Mouse (Mus musculus) inflammation-experienced regulatory T-cells, adult 6 months (primary cell): Measurements from ENCODE around the gene Ext2. TPM values are rescaled to one million over a fixed set of nuclear protein-coding genes. Genes with fewer than 3 reads are reported as not detected.

Source experiments
- ATAC-seq: one replicate; pipeline ENCODE4 v1.8.0; 2017
- polyA plus RNA-seq, 3 experiments: library from polyadenylated mRNA; unstranded; fragments of 100-300 nt; shearing (Covaris generic); gene quantifications; one replicate each; pipeline ENCODE4 v1.2.1; 2017

Ext2 gene
- polyA plus RNA-seq, 3 experiments from 2014 or later = 9.6 to 13.7 (median 12.9) TPM

DNA sequence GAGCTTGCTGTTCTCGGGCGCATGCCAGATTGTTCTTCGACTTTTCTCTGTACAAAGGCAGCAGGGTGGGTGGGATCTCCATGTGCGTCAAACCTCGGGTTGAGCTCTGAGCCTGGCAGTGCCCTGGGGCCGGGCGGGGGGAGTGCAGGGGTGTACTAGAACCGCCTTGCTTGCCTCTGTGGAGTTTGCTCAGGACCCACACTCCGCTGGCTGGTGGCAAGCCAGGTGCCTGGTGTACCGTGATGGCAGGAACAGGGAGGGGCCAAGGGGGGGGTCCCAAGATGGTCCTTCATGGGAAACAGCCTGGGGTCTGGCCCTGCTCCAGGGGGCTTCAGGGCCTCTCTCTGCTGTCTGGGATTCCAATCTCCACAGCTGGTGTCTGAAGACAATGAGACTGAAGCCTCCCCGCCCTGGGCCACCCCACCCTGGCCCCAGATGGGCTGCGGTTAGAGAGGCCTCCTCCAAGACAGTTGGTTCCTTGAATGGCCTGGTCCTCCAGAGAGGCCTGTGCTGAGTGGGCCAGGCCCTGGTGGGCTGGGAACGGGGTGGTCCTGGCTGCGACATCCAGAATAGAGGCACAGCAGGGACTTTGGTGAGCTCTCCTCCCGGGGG is 150.7 kb downstream of the Ext2 start:
- no peak for ATAC-seq

DNA sequence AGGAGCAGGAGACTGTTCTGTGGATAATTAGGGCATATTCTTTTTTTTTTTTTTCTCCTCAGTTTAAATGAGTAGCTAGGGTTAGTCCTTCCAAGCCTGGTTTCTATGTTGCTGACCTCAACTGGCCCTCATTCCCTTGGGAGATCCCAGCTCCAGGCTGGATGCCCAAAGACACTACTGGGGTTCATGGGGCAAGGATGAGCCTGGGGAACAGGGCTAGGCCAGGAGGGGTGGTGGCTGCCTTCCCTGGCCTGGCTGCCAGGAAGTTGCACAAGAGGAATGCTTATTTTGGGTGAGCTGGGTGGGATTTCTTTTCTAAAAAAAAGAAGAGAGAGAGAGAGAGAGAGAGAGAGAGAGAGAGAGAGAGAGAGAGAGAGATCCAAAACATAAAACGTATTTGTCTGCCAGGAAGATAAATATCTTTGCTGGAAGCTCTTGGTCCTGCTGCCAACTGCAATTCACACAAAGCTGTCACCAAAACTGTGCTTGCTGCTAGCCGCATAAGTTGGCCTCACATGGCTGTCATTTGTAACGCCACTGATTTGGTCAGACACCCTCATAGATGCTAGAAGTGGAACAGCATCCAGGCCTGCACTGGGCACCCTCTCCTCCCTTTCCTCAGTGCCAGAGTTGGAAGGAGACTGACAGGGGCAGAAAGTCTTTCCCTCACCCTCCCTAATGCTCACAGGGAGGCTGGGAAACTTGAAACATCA is 156.1 kb downstream of the Ext2 start:
- ATAC-seq = no peak

DNA sequence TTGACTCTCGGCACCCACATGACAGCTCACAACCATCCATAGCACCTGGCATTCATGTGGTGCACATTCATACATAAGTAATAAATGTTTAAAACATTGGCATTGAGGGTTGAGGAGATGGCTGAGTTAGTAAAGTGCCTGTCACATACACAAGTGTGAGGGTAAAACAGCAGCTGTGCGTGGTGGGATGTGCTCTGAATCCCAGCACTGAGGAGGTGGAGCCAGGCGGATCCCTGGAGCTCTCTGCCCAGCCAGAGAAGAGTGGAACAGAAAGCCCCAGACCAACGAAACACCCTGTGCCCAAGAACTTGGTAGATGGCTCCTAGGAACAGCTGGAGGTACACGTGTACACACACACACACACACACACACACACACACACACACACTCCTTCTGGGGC is 156.9 kb downstream of the Ext2 start:
- no peak for ATAC-seq

DNA sequence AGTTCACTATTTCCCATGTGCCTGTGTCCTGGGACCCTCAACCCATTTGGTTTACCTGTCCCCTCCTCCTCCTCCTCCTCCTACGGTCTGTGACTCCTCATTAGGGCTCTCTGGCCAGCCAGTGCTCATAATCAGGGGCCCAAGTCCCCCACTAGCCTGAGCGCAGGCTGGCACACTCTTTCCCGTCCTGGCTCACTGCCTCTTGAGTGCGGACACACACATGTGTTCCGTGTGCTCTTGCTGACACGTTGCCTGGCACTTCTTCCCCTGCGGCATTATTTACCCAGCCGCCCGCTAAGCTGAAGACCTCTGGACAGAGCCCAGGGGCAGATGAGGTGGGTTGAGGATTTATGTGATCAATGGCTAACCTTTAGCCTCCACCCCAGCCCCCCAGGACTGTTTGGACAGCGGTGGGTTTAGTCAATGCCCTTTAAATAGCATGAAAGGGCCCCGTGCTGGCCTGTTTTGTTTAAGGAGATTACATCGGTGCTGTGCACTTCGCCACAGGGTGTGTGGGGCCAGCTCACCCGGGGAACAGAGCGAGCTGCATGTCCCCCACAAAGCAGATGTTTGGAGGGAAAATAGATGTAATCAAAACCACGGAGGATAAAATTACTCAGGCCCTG is 160.0 kb downstream of the Ext2 start:
- no peak for ATAC-seq

DNA sequence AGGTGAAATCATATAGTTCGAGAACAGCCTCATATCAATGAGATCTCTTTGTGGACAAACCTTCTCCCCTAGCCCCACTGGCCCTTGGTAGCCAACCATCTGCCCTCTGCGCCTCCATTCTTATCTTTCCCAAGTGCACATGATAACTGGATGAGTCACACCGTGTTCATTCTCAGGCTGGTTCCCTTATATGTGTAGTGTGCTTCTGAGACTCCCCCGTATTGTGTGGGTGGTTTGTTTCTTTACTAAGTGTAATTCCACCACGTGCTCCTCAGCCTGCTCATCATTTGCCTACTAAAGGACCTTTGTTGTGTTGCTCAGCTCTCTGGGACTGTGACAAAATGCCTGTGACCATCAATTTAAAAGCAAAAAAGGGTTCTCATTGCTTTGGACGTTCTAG is 161.3 kb downstream of the Ext2 start:
- ATAC-seq = no peak

- no peak for ATAC-seq
Observed at GRCm38 (mm10) chr2:93659705-93660308, 162.6 kb downstream of the Ext2 start.

- no peak for ATAC-seq
Observed at GRCm38 (mm10) chr2:93659004-93659403, 163.4 kb downstream of the Ext2 start.

- ATAC-seq = no peak
Observed at GRCm38 (mm10) chr2:93654336-93655055, 167.9 kb downstream of the Ext2 start.

GRCm38 (mm10) chr2:93649243-93649870 is 173.0 kb downstream of the Ext2 start:
- ATAC-seq = no peak

DNA sequence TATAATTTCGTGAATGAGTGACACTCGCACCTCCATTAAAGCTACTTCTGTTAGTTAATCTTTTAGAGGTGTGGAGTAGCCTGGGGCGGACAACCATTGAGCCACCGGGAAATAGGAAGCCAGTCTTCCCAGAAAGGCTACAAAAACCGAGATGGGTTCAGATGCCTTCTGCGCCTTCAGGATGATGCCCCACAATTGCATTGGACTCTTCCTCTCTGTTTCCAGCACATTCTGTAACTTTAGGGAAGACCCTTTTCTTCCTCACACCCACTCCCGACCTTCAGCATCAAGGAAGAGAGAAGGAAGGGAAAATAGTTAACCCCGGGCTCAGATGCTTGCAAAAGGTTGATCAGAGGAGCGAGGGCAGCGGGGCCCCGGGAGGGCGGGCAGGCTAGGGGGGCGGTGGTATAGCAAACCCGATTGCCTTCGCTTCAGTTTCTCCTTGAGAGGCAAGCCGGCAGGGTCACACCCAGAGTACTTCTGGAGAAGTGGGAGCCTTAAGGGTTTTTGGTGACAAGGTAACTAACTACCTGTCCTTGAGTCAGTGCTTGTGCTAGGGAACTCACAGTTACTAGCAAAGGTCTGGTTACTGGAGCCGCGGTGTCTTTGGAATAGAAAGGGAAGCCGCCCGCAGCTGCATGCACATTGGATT is 174.3 kb downstream of the Ext2 start:
- ATAC-seq = no peak

GRCm38 (mm10) chr2:93647051-93647923 is 175.1 kb downstream of the Ext2 start:
- no peak for ATAC-seq

DNA sequence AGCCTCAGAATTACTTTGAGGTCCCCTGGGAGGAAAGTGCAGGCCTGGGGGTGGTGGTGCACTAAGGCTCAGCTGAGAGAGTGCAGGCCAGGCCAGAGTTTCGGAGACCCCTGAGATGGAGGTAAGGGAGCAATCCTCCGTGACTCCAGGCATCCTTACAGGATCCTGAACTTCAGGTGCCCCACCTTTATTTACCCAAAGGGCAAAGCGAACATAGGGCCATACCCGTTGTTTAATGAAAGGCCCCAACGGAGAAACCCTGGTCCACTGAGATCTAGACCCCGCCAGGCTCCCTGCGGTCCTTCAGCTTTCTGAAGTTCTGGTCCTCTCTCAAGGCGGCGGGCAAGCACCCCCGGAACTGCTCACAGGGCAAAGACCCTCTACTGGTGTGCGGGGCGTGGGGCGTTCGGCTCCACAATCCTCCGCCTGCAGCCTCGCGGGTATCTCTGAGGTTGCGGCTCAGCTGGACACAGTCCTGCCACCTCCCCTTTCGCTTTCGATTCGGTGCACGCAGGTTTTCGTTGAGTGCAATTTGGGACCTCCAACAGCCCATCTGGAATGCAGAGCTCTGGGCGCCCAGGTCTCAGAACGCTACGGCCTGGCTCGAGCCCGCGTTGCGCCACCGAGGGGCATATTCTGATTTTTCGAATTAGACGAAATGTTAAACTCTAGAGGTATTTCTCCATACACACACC is 176.6 kb downstream of the Ext2 start:
- ATAC-seq = no peak

- no peak for ATAC-seq
Observed at GRCm38 (mm10) chr2:93645197-93645596, 177.2 kb downstream of the Ext2 start.

DNA sequence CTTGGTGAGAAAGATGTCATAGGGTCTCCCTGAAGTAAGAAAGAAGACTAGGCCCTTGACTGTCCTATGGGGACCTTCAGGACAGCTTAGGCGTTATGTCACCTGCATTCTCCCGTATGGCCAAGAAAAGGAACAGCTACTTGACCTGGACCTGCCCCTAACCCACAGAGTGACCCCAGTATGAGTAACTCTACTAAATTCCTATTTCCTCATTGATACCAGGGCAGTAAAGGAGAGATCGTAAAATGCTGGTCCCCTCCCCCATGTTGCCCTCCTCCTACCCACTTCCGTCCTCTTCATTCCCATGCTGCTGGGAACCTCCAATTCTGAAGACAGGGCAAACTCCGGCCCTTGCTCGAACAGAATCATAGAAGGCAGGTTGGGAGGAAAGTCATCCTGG is 177.6 kb downstream of the Ext2 start:
- no peak for ATAC-seq

DNA sequence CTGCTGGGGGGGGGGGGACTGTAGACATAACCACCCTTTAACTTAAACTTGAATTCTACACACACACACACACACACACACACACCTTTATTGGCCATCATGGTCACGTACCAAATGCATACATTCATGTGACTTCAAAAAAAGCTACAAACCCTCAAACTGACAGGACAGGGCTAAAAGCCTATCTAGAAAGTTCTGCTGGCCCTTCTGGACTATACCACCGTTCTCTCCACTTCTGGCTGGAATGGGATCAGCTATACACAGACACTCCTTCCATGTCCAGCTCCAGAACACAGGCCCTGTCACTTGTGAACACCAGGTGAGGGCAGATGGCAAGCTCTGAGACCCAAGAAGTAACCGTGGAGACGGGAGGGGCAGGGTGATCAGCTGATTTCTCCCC is 178.1 kb downstream of the Ext2 start:
- no peak for ATAC-seq

GRCm38 (mm10) chr2:93643403-93643780 is 179.0 kb downstream of the Ext2 start:
- ATAC-seq = no peak

GRCm38 (mm10) chr2:93634609-93635008 is 187.8 kb downstream of the Ext2 start:
- no peak for ATAC-seq

DNA sequence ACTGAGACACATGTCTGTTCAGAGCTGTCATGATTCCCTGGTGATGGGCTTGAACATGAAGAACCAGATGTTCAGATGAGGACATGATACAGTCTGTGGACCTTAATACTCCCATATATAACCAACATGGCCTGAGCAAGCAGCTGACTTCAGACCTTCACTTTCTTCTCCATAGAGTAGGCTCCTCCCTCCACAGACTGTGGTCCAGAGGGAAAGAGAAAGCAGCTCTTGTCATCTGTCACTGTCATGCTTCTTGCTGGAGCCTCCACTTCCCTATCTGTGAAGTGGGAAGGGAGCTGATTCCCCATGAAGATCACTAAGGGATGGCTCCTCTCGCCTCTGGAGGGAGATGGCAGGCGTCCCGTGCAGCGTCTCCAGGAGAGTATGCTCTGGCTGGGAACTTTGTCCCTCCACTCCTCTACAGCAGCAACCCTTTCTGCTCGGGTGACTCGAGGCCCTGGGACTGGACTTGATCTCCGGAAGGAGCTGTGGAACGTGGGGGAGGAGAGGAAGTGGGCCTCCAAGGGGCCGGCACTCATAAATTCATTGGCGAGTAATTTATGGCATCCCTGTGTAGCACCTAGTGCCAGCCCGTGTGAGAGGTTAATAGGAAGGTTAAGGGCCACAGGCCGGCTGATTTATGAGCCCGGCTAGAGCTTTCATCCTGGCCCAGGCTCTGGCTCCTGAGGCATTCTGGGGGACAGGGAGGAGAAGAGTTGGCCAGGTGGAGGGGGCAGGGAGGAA is 197.5 kb downstream of the Ext2 start:
- ATAC-seq = no peak

- no peak for ATAC-seq
Observed at GRCm38 (mm10) chr2:93619208-93619849, 203.0 kb downstream of the Ext2 start.
